Mouse (Mus musculus) embryonic fibroblast, embryonic 13.5 days (primary cell): Measurements from ENCODE around the gene Ikbip.

Experiments
- CTCF ChIP-seq: IDR thresholded peaks from 2 replicates; pipeline ENCODE4 v1.5.1; 2011; ENCODE audit warnings: mild to moderate bottlenecking, control low read depth, low read length, moderate library complexity, borderline replicate concordance; ENCODE audit not compliant: insufficient read depth
- POLR2A ChIP-seq: IDR thresholded peaks from 2 replicates; pipeline ENCODE4 v1.6.1; 2011; ENCODE audit warnings: low read depth, mild to moderate bottlenecking, control low read depth, low read length, moderate library complexity

DNA sequence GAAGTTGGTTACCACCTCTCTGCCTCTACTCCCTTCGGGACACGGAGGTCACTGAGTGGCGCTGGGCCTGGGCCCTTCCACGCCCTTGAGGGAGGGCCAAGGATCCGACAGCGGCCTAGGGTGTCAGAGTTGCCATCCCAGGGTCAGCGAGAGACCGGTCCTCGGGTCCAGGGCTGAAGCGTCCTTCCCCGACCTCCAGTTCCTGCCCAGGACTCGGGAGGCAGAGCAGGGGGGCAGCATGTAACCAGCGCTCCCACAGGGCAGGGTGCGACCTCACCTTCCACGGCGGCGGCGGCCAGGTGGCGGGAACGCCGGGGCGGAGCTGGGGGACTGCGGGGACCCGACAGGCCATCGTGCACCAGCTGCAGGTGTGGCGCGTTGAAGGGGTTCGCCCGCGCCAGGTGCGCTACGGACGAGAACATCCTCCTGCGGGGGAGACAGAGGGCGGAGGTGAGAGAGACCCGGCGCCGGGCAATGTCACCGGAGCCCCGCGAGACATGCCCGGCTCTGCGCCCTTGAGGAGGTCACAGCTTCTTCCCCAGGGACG lies 40.6 kb downstream of the Ikbip start:
- TF ChIP-seq POLR2A (peak; percentile 36; the same call in 1 of the 2 replicates), CTCF (no peak)
